Mouse (Mus musculus) MEL (cell line): ENCODE data around the gene Qrich1. TPM values are rescaled to one million over a fixed set of nuclear protein-coding genes. Genes with fewer than 3 reads are reported as not detected.
"Not testable (repeated sequence)": the region's sequence is repeated elsewhere in the genome, so short reads cannot be mapped to it uniquely, and the experiment has no call there.

ENCODE experiments used
- DNase-seq: peaks from one replicate; pipeline ENCODE4 v3.0.0; 2011; ENCODE audit warnings: low read depth, low spot score
- H3K27ac ChIP-seq: 2 replicates; pipeline ENCODE4 v1.5.1; 2012; ENCODE audit warnings: low read depth, mild to moderate bottlenecking, control low read depth, low read length, moderate library complexity; ENCODE audit not compliant: control insufficient read depth
- H3K27me3 ChIP-seq, 2 experiments: fragments of 150-350 bp in 1 of 2; sonication (generic) in 1 of 2; 2 replicates each; pipeline ENCODE4 v1.6.1; 2012; ENCODE audit warnings: low read length in 2 of 2, mild to moderate bottlenecking in 2 of 2, improper control_type of control experiment in 1 of 2, moderate library complexity in 1 of 2; ENCODE audit not compliant: insufficient read depth in 2 of 2, control insufficient read depth in 1 of 2
- H3K36me3 ChIP-seq, 2 experiments: 2 replicates each; pipeline ENCODE4 v1.6.1; 2012 to 2014; ENCODE audit warnings: low read length in 2 of 2, improper control_type of control experiment in 1 of 2, inconsistent platforms in 1 of 2, mild to moderate bottlenecking in 1 of 2; ENCODE audit not compliant: insufficient read depth in 2 of 2, control insufficient read depth in 1 of 2
- H3K4me1 ChIP-seq, 2 experiments: fragments of 150-350 bp in 1 of 2; sonication (generic) in 1 of 2; 2 replicates each; pipeline ENCODE4 v1.6.1; 2012; ENCODE audit warnings: low read length in 2 of 2, improper control_type of control experiment in 1 of 2, mild to moderate bottlenecking in 1 of 2; ENCODE audit not compliant: insufficient read depth in 2 of 2, control insufficient read depth in 1 of 2
- H3K4me3 ChIP-seq, 2 experiments: fragments of 150-350 bp in 1 of 2; sonication (generic) in 1 of 2; 2 replicates each; pipeline ENCODE4 v1.5.1; 2012; ENCODE audit warnings: low read depth in 2 of 2, low read length in 2 of 2, mild to moderate bottlenecking in 2 of 2, moderate library complexity in 2 of 2, control low read depth in 1 of 2, improper control_type of control experiment in 1 of 2; ENCODE audit not compliant: control insufficient read depth in 1 of 2, insufficient read depth in 1 of 2
- H3K79me2 ChIP-seq: 2 replicates; pipeline ENCODE4 v1.6.1; 2012; ENCODE audit warnings: mild to moderate bottlenecking, low read length, moderate library complexity; ENCODE audit not compliant: control insufficient read depth, poor library complexity, insufficient read depth
- H3K9ac ChIP-seq: 2 replicates; pipeline ENCODE4 v1.6.1; 2012; ENCODE audit warnings: low read depth, mild to moderate bottlenecking, control low read depth, low read length, moderate library complexity; ENCODE audit not compliant: control insufficient read depth, poor library complexity, severe bottlenecking
- H3K9me3 ChIP-seq: fragments of 150-350 bp; sonication (generic); replicated peaks from 2 replicates; pipeline ENCODE4 v1.6.1; 2012; ENCODE audit warnings: mild to moderate bottlenecking, low read length, improper control_type of control experiment, moderate library complexity; ENCODE audit not compliant: insufficient read depth
- BHLHE40 ChIP-seq: IDR thresholded peaks from 2 replicates; pipeline ENCODE4 v1.6.1; 2012; ENCODE audit warnings: low read depth, mild to moderate bottlenecking, inconsistent platforms, low read length, improper control_type of control experiment, borderline replicate concordance
- CTCF ChIP-seq, 3 experiments: IDR thresholded peaks in 2 of 3; conservative IDR thresholded peaks in 1 of 3; 2 replicates each; pipeline ENCODE4 v1.5.1; 2011 to 2012; ENCODE audit warnings: low read length in 3 of 3, low read depth in 2 of 3, mild to moderate bottlenecking in 2 of 3, improper control_type of control experiment in 1 of 3, inconsistent platforms in 1 of 3, mixed read lengths in 1 of 3, moderate library complexity in 1 of 3; ENCODE audit not compliant: control insufficient read depth in 1 of 3, insufficient read depth in 1 of 3, poor library complexity in 1 of 3, severe bottlenecking in 1 of 3
- ELF1 ChIP-seq: IDR thresholded peaks from 2 replicates; pipeline ENCODE4 v1.6.1; 2014; ENCODE audit warnings: low read depth, mild to moderate bottlenecking, inconsistent platforms, low read length, improper control_type of control experiment, moderate library complexity
- EP300 ChIP-seq, 2 experiments: IDR thresholded peaks; 2 replicates each; pipeline ENCODE4 v1.6.1; 2011; ENCODE audit warnings: improper control_type of control experiment in 2 of 2, low read length in 2 of 2, low read depth in 1 of 2, mild to moderate bottlenecking in 1 of 2
- GABPA ChIP-seq: IDR thresholded peaks from 2 replicates; pipeline ENCODE4 v1.6.1; 2012; ENCODE audit warnings: low read depth, mild to moderate bottlenecking, inconsistent platforms, low read length, improper control_type of control experiment, moderate library complexity
- GATA1 ChIP-seq: IDR thresholded peaks from 2 replicates; pipeline ENCODE4 v1.6.1; 2011; ENCODE audit warnings: low read depth, low read length, improper control_type of control experiment
- HCFC1 ChIP-seq: IDR thresholded peaks from 2 replicates; pipeline ENCODE4 v1.6.1; 2012; ENCODE audit warnings: low read depth, mild to moderate bottlenecking, inconsistent platforms, low read length, improper control_type of control experiment, moderate library complexity
- KAT2A ChIP-seq: conservative IDR thresholded peaks from 2 replicates; pipeline ENCODE4 v1.6.1; 2012; ENCODE audit warnings: low read depth, low read length, improper control_type of control experiment, inconsistent platforms
- MAX ChIP-seq: IDR thresholded peaks from 2 replicates; pipeline ENCODE4 v1.6.1; 2011; ENCODE audit warnings: low read length, improper control_type of control experiment
- MEF2A ChIP-seq: IDR thresholded peaks from 2 replicates; pipeline ENCODE4 v1.6.1; 2014; ENCODE audit warnings: low read depth, mild to moderate bottlenecking, inconsistent platforms, low read length, improper control_type of control experiment; ENCODE audit not compliant: poor library complexity, insufficient replicate concordance, severe bottlenecking; ENCODE audit errors: extremely low read depth
- MXI1 ChIP-seq: IDR thresholded peaks from 2 replicates; pipeline ENCODE4 v1.6.1; 2011; ENCODE audit warnings: mild to moderate bottlenecking, low read depth, low read length, improper control_type of control experiment
- MYC ChIP-seq: IDR thresholded peaks from 2 replicates; pipeline ENCODE4 v1.6.1; 2011; ENCODE audit warnings: low read depth, mild to moderate bottlenecking, low read length, improper control_type of control experiment, moderate library complexity
- NELFE ChIP-seq: IDR thresholded peaks from 2 replicates; pipeline ENCODE4 v1.6.1; 2011; ENCODE audit warnings: low read depth, low read length, improper control_type of control experiment
- NRF1 ChIP-seq: IDR thresholded peaks from 2 replicates; pipeline ENCODE4 v1.6.1; 2014; ENCODE audit warnings: low read depth, mild to moderate bottlenecking, inconsistent platforms, low read length, improper control_type of control experiment, moderate library complexity; ENCODE audit not compliant: poor library complexity, insufficient read depth, severe bottlenecking
- POLR2A ChIP-seq, 2 experiments: IDR thresholded peaks; 2 replicates each; pipeline ENCODE4 v1.6.1; 2011 to 2012; ENCODE audit warnings: low read length in 2 of 2, mild to moderate bottlenecking in 2 of 2, control low read depth in 1 of 2, improper control_type of control experiment in 1 of 2, low read depth in 1 of 2, moderate library complexity in 1 of 2; ENCODE audit not compliant: control insufficient read depth in 1 of 2, insufficient read depth in 1 of 2, poor library complexity in 1 of 2
- RCOR1 ChIP-seq: IDR thresholded peaks from 2 replicates; pipeline ENCODE4 v1.6.1; 2012; ENCODE audit warnings: low read depth, mild to moderate bottlenecking, inconsistent platforms, low read length, improper control_type of control experiment
- SIN3A ChIP-seq: IDR thresholded peaks from 2 replicates; pipeline ENCODE4 v1.6.1; 2012; ENCODE audit warnings: low read length, improper control_type of control experiment, inconsistent platforms
- USF2 ChIP-seq, 2 experiments: IDR thresholded peaks; 2 replicates each; pipeline ENCODE4 v1.6.1; 2011 to 2012; ENCODE audit warnings: improper control_type of control experiment in 2 of 2, low read length in 2 of 2, borderline replicate concordance in 1 of 2, inconsistent platforms in 1 of 2, low read depth in 1 of 2, mild to moderate bottlenecking in 1 of 2; ENCODE audit not compliant: insufficient read depth in 1 of 2
- ZKSCAN1 ChIP-seq: IDR thresholded peaks from 2 replicates; pipeline ENCODE4 v1.6.1; 2012; ENCODE audit warnings: low read depth, mild to moderate bottlenecking, inconsistent platforms, low read length, improper control_type of control experiment, moderate library complexity
- ZNF384 ChIP-seq: IDR thresholded peaks from 2 replicates; pipeline ENCODE4 v1.6.1; 2012; ENCODE audit warnings: low read depth, mild to moderate bottlenecking, inconsistent platforms, low read length, improper control_type of control experiment
- polyA plus RNA-seq, 2 experiments: library from polyadenylated mRNA; stranded (reverse) in 1 of 2; unstranded in 1 of 2; fragments of >175 nt in 1 of 2; fragments of >200 nt in 1 of 2; gene quantifications; 2 replicates each; pipeline versions ENCODE4 v1.2.1 to v1.2.4; 2012; ENCODE audit warnings: low replicate concordance in 2 of 2, low read depth in 1 of 2; ENCODE audit not compliant: insufficient read length in 2 of 2, insufficient read depth in 1 of 2, missing spikeins in 1 of 2
- total RNA-seq: library from RNA; depleted of rRNA; stranded (reverse); fragments of 300-350 nt; gene quantifications from 2 replicates; pipeline ENCODE4 v1.2.3, GENCODE M21; 2012

Gene Qrich1
- total and polyA plus RNA-seq, 3 experiments = 84.5 to 161 (median 126) TPM

- H3K9me3 ChIP-seq = no peaks in the 10 kb centered on the region
- peaks cover 0 to 9% of the 10 kb centered on the region in 2 experiments; a peak in 2 of 4 replicates for H3K36me3 ChIP-seq
- no peak overlapping the region for H3K27ac ChIP-seq
- H3K4me3 ChIP-seq = no peak overlapping the region
- DNase-seq = no peak
- no peak overlapping the region for H3K9ac ChIP-seq
- TF ChIP-seq USF2 (IDR thresholded peaks at IDR 0.05; ENCODE audit: borderline replicate concordance in 1 of 2, insufficient read depth in 1 of 2, low read depth in 1 of 2, low read length in 2 of 2) = no peak
- no peak for TF ChIP-seq MXI1
- no peak for TF ChIP-seq BHLHE40
- no peak for TF ChIP-seq KAT2A
- TF ChIP-seq GABPA = no peak
- TF ChIP-seq HCFC1 = no peak
- TF ChIP-seq NELFE = no peak
- no peak for TF ChIP-seq MEF2A
- TF ChIP-seq MYC = no peak
- TF ChIP-seq ZNF384 = no peak
- no peak for TF ChIP-seq POLR2A (IDR thresholded peaks at IDR 0.05; ENCODE audit: control insufficient read depth in 1 of 2, insufficient read depth in 1 of 2, low read depth in 1 of 2, low read length in 2 of 2, poor library complexity in 1 of 2)
- TF ChIP-seq GATA1 = no peak
- TF ChIP-seq CTCF (IDR thresholded peaks at IDR 0.05 in 2 of 3, conservative IDR thresholded peaks at IDR 0.05 in 1 of 3; ENCODE audit: control insufficient read depth in 1 of 3, insufficient read depth in 1 of 3, low read depth in 2 of 3, low read length in 3 of 3, poor library complexity in 1 of 3, severe bottlenecking in 1 of 3) = no peak
- TF ChIP-seq NRF1 = no peak
- no peak for TF ChIP-seq MAX
- no peak for TF ChIP-seq ELF1
- TF ChIP-seq ZKSCAN1 = no peak
- no peaks in the 10 kb centered on the region for H3K27me3 ChIP-seq
- H3K79me2 ChIP-seq = no peaks in the 10 kb centered on the region
- no peaks in the 10 kb centered on the region for H3K4me1 ChIP-seq
Measured at GRCm38 (mm10) chr9:108601986-108602385, 85.4 kb downstream of the Qrich1 start.

GRCm38 (mm10) chr9:108607929-108608328 is 91.3 kb downstream of the Qrich1 start:
- not testable (repeated sequence) for H3K4me3 ChIP-seq

More at GRCm38 (mm10) chr9:108607929-108608328, 91.3 kb downstream of the Qrich1 start:
- not testable (repeated sequence) for H3K79me2 ChIP-seq, H3K9me3 ChIP-seq, H3K4me1 ChIP-seq, H3K9ac ChIP-seq, H3K27me3 ChIP-seq, H3K27ac ChIP-seq
- TF ChIP-seq ZNF384 (peak; percentile 97), EP300 (IDR thresholded peaks at IDR 0.05; ENCODE audit: low read depth in 1 of 2, low read length in 2 of 2) (peak; percentile 16 to 64; a peak in 2 of 4 replicates), RCOR1 (peak; percentile 92), SIN3A (0 out of 2 replicates have a peak, but pooled peaks have one; percentile 34), GATA1 (0 out of 2 replicates have a peak, but pooled peaks have one; percentile 26)
- peaks cover 14 to 28% of the 10 kb centered on the region in 2 experiments for H3K36me3 ChIP-seq
- DNase-seq = peak; percentile 86
